Mouse (Mus musculus) megakaryocyte, embryonic 14.5 days (primary cell): Measurements from ENCODE around the gene Med8.

Experiments used
- FLI1 ChIP-seq: IDR thresholded peaks from 2 replicates; pipeline ENCODE4 v1.6.1; 2012; ENCODE audit warnings: low read length, inconsistent platforms, mixed read lengths
- GATA1 ChIP-seq: IDR thresholded peaks from 3 replicates; pipeline ENCODE4 v1.6.1; 2012; ENCODE audit warnings: mixed read lengths, low read length, inconsistent platforms, borderline replicate concordance

DNA sequence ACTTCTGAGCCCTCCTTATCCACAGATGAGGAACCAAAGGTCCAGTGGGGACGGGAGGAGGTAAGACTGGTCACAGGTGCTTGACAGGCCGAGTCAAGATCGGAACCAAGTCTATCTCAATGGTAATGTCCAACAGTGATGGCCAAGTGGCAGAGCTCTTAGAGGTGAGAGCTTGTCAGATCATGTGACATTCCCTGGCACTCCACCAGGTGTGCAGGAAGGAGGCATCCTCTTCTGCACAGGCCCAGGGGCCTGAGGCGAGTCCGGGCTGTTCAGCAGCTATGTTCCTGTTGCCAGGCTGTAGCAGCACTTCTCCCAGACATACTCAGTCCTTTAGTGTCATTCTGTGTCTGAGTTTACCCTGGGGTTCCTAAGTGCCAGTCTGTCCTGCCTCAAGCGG is 46.3 kb upstream of the Med8 start:
- TF ChIP-seq GATA1 (no peak), FLI1 (no peak)
